Mouse (Mus musculus) limb, embryonic 15.5 days (tissue): ENCODE results near the gene Gpatch11. TPM values are rescaled to one million over a fixed set of nuclear protein-coding genes. Genes with fewer than 3 reads are reported as not detected.

Experiments used
- polyA plus RNA-seq: library from polyadenylated mRNA; unstranded; fragments of >200 nt; fragmentation: Nextera tagmentation; extraction: Ambion mirVana; gene quantifications from 2 replicates; pipeline ENCODE4 v1.2.1, GENCODE M21; 2015

Gene Gpatch11
- polyA plus RNA-seq, 1 experiment from 2014 or later = 45.1 TPM

Other genes with a start within 250 kb of the Gpatch11 start
- 5.0 and 5.4 TPM in 2 replicates for gene Strn, start 98.4 kb upstream of the Gpatch11 start, polyA plus RNA-seq
- 10.1 and 12.0 TPM in 2 replicates for gene Heatr5b, start 203 bp upstream of the Gpatch11 start, polyA plus RNA-seq
- gene Eif2ak2, start 47.0 kb downstream of the Gpatch11 start, polyA plus RNA-seq = 10.1 and 13.2 TPM in 2 replicates
- gene Sult6b1, start 71.4 kb downstream of the Gpatch11 start, polyA plus RNA-seq = 0.22 TPM in 1 of 2 replicates, not detected in the other
- gene Cebpzos, start 80.9 kb downstream of the Gpatch11 start, polyA plus RNA-seq = 91.2 and 101 TPM in 2 replicates
- gene Cebpz, start 101.5 kb downstream of the Gpatch11 start, polyA plus RNA-seq = 40.6 and 61.9 TPM in 2 replicates
- 50.5 and 52.4 TPM in 2 replicates for gene Ndufaf7, start 101.6 kb downstream of the Gpatch11 start, polyA plus RNA-seq
- 33.4 and 35.9 TPM in 2 replicates for gene Prkd3, start 185.2 kb downstream of the Gpatch11 start, polyA plus RNA-seq
- 14.6 and 15.6 TPM in 2 replicates for gene Qpct, start 216.3 kb downstream of the Gpatch11 start, polyA plus RNA-seq